8 mouse cellular contexts compared by ENCODE assay signal in genomic region chr16:8470603-8471481, GRCm38 (mm10). TPM values are rescaled to one million over a fixed set of nuclear protein-coding genes. Genes with fewer than 3 reads are reported as not detected.
DNase-seq lines count a peak whose midpoint lies in the region; ATAC-seq and TF ChIP-seq lines count a peak whose summit lies in the region.

TSS of gene Mettl22 (plus strand) at chr16:8470788.

- H3K4me2 ChIP-seq in hindbrain, embryonic 13.5 days: peak within 1 kb of the TSS; percentile 85

- under 1% methylated on average over 48 of the region's 48 CpGs for WGBS in hindbrain, embryonic 13.5 days

- H3K9ac ChIP-seq in hindbrain, embryonic 13.5 days: peak within 1 kb of the TSS; percentile 88

- no peak for TF ChIP-seq CTCF in Patski (IDR thresholded peaks at IDR 0.05)

- in situ Hi-C loops in Patski (cut with MboI; ENCODE audit: low pct_unique_long_range_greater_than_20kb): no loop called here

- peaks cover 11% of the 10 kb centered on the region for H3K4me1 ChIP-seq in hindbrain, embryonic 13.5 days (replicated peaks)

- H3K9me3 ChIP-seq in hindbrain, embryonic 13.5 days: no peaks in the 10 kb centered on the region

- CTCF ChIA-PET in Patski (lab: Charles Lee): interaction anchor here (1.6 kb wide), 2 partner anchors 12 to 202 kb away, joined by 3 to 14 read pairs; no protein-coding TSS in a partner anchor

- peak; percentile 30 for DNase-seq in Patski (ENCODE audit: low read depth, low spot score)
- peak; percentile 94 to 96 for DNase-seq in cerebellum, postnatal 14 days
- DNase-seq in frontal cortex, postnatal 14 days (ENCODE audit: low spot score in 2 of 2): peak; percentile 84 to 85
- peak; percentile 80 to 86 for DNase-seq in layer of hippocampus, postnatal 25 days (ENCODE audit: extremely low spot score in 1 of 2, low spot score in 1 of 2)
- DNase-seq in lung, postnatal 25 days (ENCODE audit: low spot score): peak; percentile 89
- peak; percentile 97 for DNase-seq in retina, embryonic 14.5 days (ENCODE audit: low spot score)
- peak; percentile 93 for DNase-seq in thymus, postnatal 4 days

- POLR2A ChIA-PET in Patski (lab: Charles Lee): interaction anchor here (1.2 kb wide), 1 partner anchor 12 kb away, joined by 3 read pairs; no protein-coding TSS in a partner anchor

- H3K27me3 ChIP-seq in Patski: peaks cover 4% of the 10 kb centered on the region
- H3K27me3 ChIP-seq in hindbrain, embryonic 13.5 days: peaks cover 7% of the 10 kb centered on the region; the same call in 1 of the 2 replicates

- H3K36me3 ChIP-seq in hindbrain, embryonic 13.5 days: peaks cover 7% of the 10 kb centered on the region; the same call in 1 of the 2 replicates

- ATAC-seq in Patski: peak; percentile 89
- peak; percentile 98 for ATAC-seq in hindbrain, embryonic 13.5 days (ENCODE audit: low FRiP score)

- peak within 1 kb of the TSS; percentile 86 for H3K27ac ChIP-seq in hindbrain, embryonic 13.5 days

- peak within 1 kb of the TSS; percentile 81 for H3K4me3 ChIP-seq in hindbrain, embryonic 13.5 days

RNA-seq across cellular contexts. Expression of gene Mettl22, which starts in this region (rescaled TPM):
- 12.6 TPM for polyA plus RNA-seq in Patski (2021)
- 34.6 and 34.8 TPM in 2 replicates for polyA plus RNA-seq in hindbrain, embryonic 13.5 days (2015; fragmentation: Nextera tagmentation; extraction: Ambion mirVana)
- 10 to 100 TPM; 22.1 to 26.5 TPM for total RNA-seq in layer of hippocampus, postnatal 25 days (2021)

Comparison
In these comparisons a context has a peak if more than half of its experiments do, and no peak if none do; other contexts are left out.
1. Peak in every context shown above with its lines: DNase-seq, ATAC-seq, H3K4me3 ChIP-seq and H3K27ac ChIP-seq.
2. DNase-seq: peak in every context shown above with its lines; median percentile 97 in retina, embryonic 14.5 days; 95 in cerebellum, postnatal 14 days; 93 in thymus, postnatal 4 days; 89 in lung, postnatal 25 days; 84 in frontal cortex, postnatal 14 days; 83 in layer of hippocampus, postnatal 25 days; 30 in Patski.